Mouse (Mus musculus): ENCODE measurements around the gene Plekha8. TPM values are rescaled to one million over a fixed set of nuclear protein-coding genes. Genes with fewer than 3 reads are reported as not detected.

Gene Plekha8
- polyA plus RNA-seq, 1 experiment from 2014 or later: 5.1 TPM

- Histone ChIP-seq H3K4me1 (replicated peaks) (peaks cover 13% of the 10 kb centered on the region), H3K36me3 (no peaks in the 10 kb centered on the region), H3K9ac (no peak overlapping the region), H3K27ac (no peak overlapping the region), H3K4me2 (no peak overlapping the region), H3K9me3 (replicated peaks) (no peaks in the 10 kb centered on the region), H3K27me3 (peaks cover 3% of the 10 kb centered on the region; the same call in 1 of the 2 replicates), H3K4me3 (no peak overlapping the region)
- ATAC-seq (replicated peaks; ENCODE audit: insufficient number of reproducible peaks, insufficient read depth, low FRiP score, low read depth): no peak
- WGBS: 73% methylated on average over 18 of the region's 18 CpGs
These were observed 93.8 kb downstream of the Plekha8 start for GRCm38 (mm10) chr6:54688467-54689323.

GRCm38 (mm10) chr6:54689686-54690085 lies 94.8 kb downstream of the Plekha8 start:
- no peak overlapping the region for H3K4me2 ChIP-seq
- peaks cover 13% of the 10 kb centered on the region for H3K4me1 ChIP-seq (replicated peaks)
- 83% methylated on average over 7 of the region's 7 CpGs for WGBS
- H3K9ac ChIP-seq: no peak overlapping the region
- no peak for ATAC-seq (replicated peaks; ENCODE audit: insufficient number of reproducible peaks, insufficient read depth, low FRiP score, low read depth)
- no peaks in the 10 kb centered on the region for H3K9me3 ChIP-seq (replicated peaks)
- H3K27ac ChIP-seq: no peak overlapping the region
- no peaks in the 10 kb centered on the region; the same call in 1 of the 2 replicates for H3K27me3 ChIP-seq
- H3K36me3 ChIP-seq: no peaks in the 10 kb centered on the region
- H3K4me3 ChIP-seq: no peak overlapping the region

GRCm38 (mm10) chr6:54690838-54691237 lies 95.9 kb downstream of the Plekha8 start:
- no peak overlapping the region for H3K9ac ChIP-seq
- H3K27ac ChIP-seq: no peak overlapping the region
- H3K4me2 ChIP-seq: no peak overlapping the region
- WGBS: 55% methylated on average over 13 of the region's 13 CpGs
- no peaks in the 10 kb centered on the region; the same call in 1 of the 2 replicates for H3K27me3 ChIP-seq
- 0 out of 2 replicates have a peak, but pooled peaks cover 7% of the 10 kb centered on the region for H3K4me1 ChIP-seq (replicated peaks)
- no peaks in the 10 kb centered on the region for H3K9me3 ChIP-seq (replicated peaks)
- no peaks in the 10 kb centered on the region for H3K36me3 ChIP-seq
- ATAC-seq (replicated peaks; ENCODE audit: insufficient number of reproducible peaks, insufficient read depth, low FRiP score, low read depth): no peak
- no peak overlapping the region for H3K4me3 ChIP-seq

GRCm38 (mm10) chr6:54691368-54692116 lies 96.6 kb downstream of the Plekha8 start:
- Histone ChIP-seq H3K4me3 (no peak overlapping the region), H3K4me1 (replicated peaks) (0 out of 2 replicates have a peak, but pooled peaks cover 5% of the 10 kb centered on the region), H3K27ac (no peak overlapping the region), H3K27me3 (no peaks in the 10 kb centered on the region; the same call in 1 of the 2 replicates), H3K9me3 (replicated peaks) (no peaks in the 10 kb centered on the region), H3K9ac (no peak overlapping the region), H3K36me3 (no peaks in the 10 kb centered on the region), H3K4me2 (no peak overlapping the region)
- ATAC-seq (replicated peaks; ENCODE audit: insufficient number of reproducible peaks, insufficient read depth, low FRiP score, low read depth): no peak
- WGBS: 58% methylated on average over 14 of the region's 14 CpGs

GRCm38 (mm10) chr6:54692201-54692600 lies 97.3 kb downstream of the Plekha8 start:
- Histone ChIP-seq H3K9me3 (replicated peaks) (no peaks in the 10 kb centered on the region), H3K27ac (no peak overlapping the region), H3K36me3 (no peaks in the 10 kb centered on the region), H3K4me1 (replicated peaks) (0 out of 2 replicates have a peak, but pooled peaks cover 5% of the 10 kb centered on the region), H3K27me3 (no peaks in the 10 kb centered on the region; the same call in 1 of the 2 replicates), H3K4me2 (no peak overlapping the region), H3K9ac (no peak overlapping the region), H3K4me3 (no peak overlapping the region)
- 70% methylated on average over 1 of the region's 1 CpGs for WGBS
- no peak for ATAC-seq (replicated peaks; ENCODE audit: insufficient number of reproducible peaks, insufficient read depth, low FRiP score, low read depth)

- Histone ChIP-seq H3K36me3 (no peaks in the 10 kb centered on the region), H3K27me3 (no peaks in the 10 kb centered on the region; the same call in 1 of the 2 replicates), H3K9me3 (replicated peaks) (no peaks in the 10 kb centered on the region), H3K27ac (no peak overlapping the region), H3K4me3 (no peak overlapping the region), H3K4me1 (replicated peaks) (0 out of 2 replicates have a peak, but pooled peaks cover 5% of the 10 kb centered on the region), H3K9ac (no peak overlapping the region), H3K4me2 (no peak overlapping the region)
- WGBS: 79% methylated on average over 6 of the region's 6 CpGs
- ATAC-seq (replicated peaks; ENCODE audit: insufficient number of reproducible peaks, insufficient read depth, low FRiP score, low read depth): no peak
These were observed 98.4 kb downstream of the Plekha8 start for GRCm38 (mm10) chr6:54693286-54693685.

Other genes with a start within 250 kb of the Plekha8 start
- gene Wipf3, start 165.5 kb upstream of the Plekha8 start, polyA plus RNA-seq (2015; fragmentation: Nextera tagmentation; extraction: Ambion mirVana): 3.3 and 3.4 TPM in 2 replicates
- 7.1 and 7.6 TPM in 2 replicates for gene Scrn1, start 28.6 kb upstream of the Plekha8 start, polyA plus RNA-seq (2015; fragmentation: Nextera tagmentation; extraction: Ambion mirVana)
- gene Fkbp14, start 2.2 kb downstream of the Plekha8 start, polyA plus RNA-seq (2015; fragmentation: Nextera tagmentation; extraction: Ambion mirVana): 22.2 and 26.4 TPM in 2 replicates
- gene Mturn, start 86.5 kb downstream of the Plekha8 start, polyA plus RNA-seq (2015; fragmentation: Nextera tagmentation; extraction: Ambion mirVana): 5.8 and 6.6 TPM in 2 replicates
- gene Znrf2, start 221.8 kb downstream of the Plekha8 start, polyA plus RNA-seq (2015; fragmentation: Nextera tagmentation; extraction: Ambion mirVana): 2.7 and 2.8 TPM in 2 replicates

Measured in heart, embryonic 15.5 days (tissue).